Mouse (Mus musculus) midbrain, embryonic 16.5 days (tissue): ENCODE measurements around the gene Aff1. TPM values are rescaled to one million over a fixed set of nuclear protein-coding genes. Genes with fewer than 3 reads are reported as not detected.

Source experiments
- ATAC-seq: fragments of 200-750 bp; cut with Nextera tagmentation; 2 replicates; pipeline ENCODE4 v1.8.0; 2017; ENCODE audit warnings: moderate TSS enrichment
- H3K27ac ChIP-seq: fragments of 300-500 bp; sonication (generic); 2 replicates; pipeline ENCODE4 v1.5.1; 2014; ENCODE audit warnings: mild to moderate bottlenecking, low read length, mixed read lengths
- H3K27me3 ChIP-seq: fragments of 300-500 bp; sonication (generic); 2 replicates; pipeline ENCODE4 v1.6.1; 2014; ENCODE audit warnings: low read depth, low read length, mixed read lengths; ENCODE audit not compliant: control insufficient read depth, insufficient read depth
- H3K36me3 ChIP-seq: fragments of 300-500 bp; sonication (generic); 2 replicates; pipeline ENCODE4 v1.6.1; 2014; ENCODE audit warnings: mild to moderate bottlenecking, low read length, moderate library complexity, mixed read lengths; ENCODE audit not compliant: control insufficient read depth, insufficient read depth
- H3K4me1 ChIP-seq: fragments of 300-500 bp; sonication (generic); 2 replicates; pipeline ENCODE4 v1.6.1; 2014; ENCODE audit warnings: mild to moderate bottlenecking, low read length, mixed read lengths; ENCODE audit not compliant: control insufficient read depth, insufficient read depth
- H3K4me2 ChIP-seq: fragments of 300-500 bp; sonication (generic); 2 replicates; pipeline ENCODE4 v1.6.1; 2014; ENCODE audit warnings: mild to moderate bottlenecking, low read length, mixed read lengths
- H3K4me3 ChIP-seq: fragments of 300-500 bp; sonication (generic); 2 replicates; pipeline ENCODE4 v1.5.1; 2014; ENCODE audit warnings: low read depth, mild to moderate bottlenecking, low read length, moderate library complexity, mixed read lengths
- H3K9ac ChIP-seq: fragments of 300-500 bp; sonication (generic); 2 replicates; pipeline ENCODE4 v1.6.1; 2014; ENCODE audit warnings: low read depth, low read length, mixed read lengths
- H3K9me3 ChIP-seq: fragments of 300-500 bp; sonication (generic); replicated peaks from 2 replicates; pipeline ENCODE4 v1.6.1; 2014; ENCODE audit warnings: mild to moderate bottlenecking, low read length, mixed read lengths; ENCODE audit not compliant: control insufficient read depth, poor library complexity, severe bottlenecking
- WGBS: fragments of 180-500 bp; shearing (Covaris S2); extraction: QIAGEN DNeasy Blood & Tissue Kit; methylation state at CpG from one replicate; pipeline ENCODE4 v1.1.7; 2014; 5-methylcytosine and 5-hydroxymethylcytosine counted together
- polyA plus RNA-seq: library from polyadenylated mRNA; unstranded; fragments of >200 nt; fragmentation: Nextera tagmentation; extraction: Ambion mirVana; gene quantifications from 2 replicates; pipeline ENCODE4 v1.2.1, GENCODE M21; 2015

Aff1 gene
- polyA plus RNA-seq, 1 experiment from 2014 or later = 1.2 TPM

DNA sequence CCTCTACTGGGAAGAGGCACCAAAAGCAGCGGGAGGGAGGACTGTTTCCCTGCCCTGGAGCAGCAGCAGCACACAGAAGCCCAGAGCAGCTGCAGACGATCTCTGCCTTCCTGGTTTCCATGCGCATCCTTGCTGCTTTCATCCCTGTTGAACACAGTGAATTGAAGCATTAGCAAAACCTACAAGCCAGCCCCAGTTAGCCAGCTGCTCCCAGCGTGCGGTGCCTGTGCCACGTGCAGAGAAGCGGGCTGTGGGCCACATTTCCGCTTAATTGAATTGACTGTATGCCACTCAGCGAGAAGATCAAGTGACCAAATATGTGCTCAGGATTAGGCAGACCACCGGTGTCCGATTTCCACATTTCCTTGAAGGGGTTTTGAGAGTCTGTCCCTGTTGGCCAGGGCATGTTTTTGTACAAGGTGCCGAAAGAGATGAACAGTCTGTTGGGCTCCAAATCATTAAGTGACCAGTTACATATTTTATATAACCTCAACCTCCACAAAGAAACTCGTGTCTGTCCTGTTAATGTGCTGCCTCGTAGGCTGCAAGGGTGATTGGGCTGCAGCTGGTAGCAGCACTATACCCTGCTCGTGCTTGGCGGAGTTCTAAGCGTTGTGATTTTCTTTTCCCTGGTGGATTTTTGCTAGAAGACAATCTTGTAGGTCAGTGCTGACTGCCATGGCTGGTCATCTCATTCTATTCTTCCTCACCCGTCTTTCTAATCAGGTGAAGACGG, 153.4 kb downstream of the Aff1 start:
- H3K4me2 ChIP-seq = no peak overlapping the region
- H3K27ac ChIP-seq = no peak overlapping the region
- WGBS = 34% methylated on average over 19 of the region's 19 CpGs

GRCm38 (mm10) chr5:103846154-103846551, 154.0 kb downstream of the Aff1 start:
- H3K27me3 ChIP-seq = no peaks in the 10 kb centered on the region
- ATAC-seq = no peak; the same call in 1 of the 2 replicates
- H3K4me1 ChIP-seq = peaks cover 9% of the 10 kb centered on the region; the same call in 1 of the 2 replicates
- H3K4me3 ChIP-seq = no peak overlapping the region
- H3K27ac ChIP-seq = no peak overlapping the region
- WGBS = 83% methylated on average over 10 of the region's 10 CpGs
- no peak overlapping the region for H3K4me2 ChIP-seq
- no peaks in the 10 kb centered on the region for H3K9me3 ChIP-seq
- H3K9ac ChIP-seq = no peak overlapping the region
- no peaks in the 10 kb centered on the region for H3K36me3 ChIP-seq

More for the DNA sequence above, 153.4 kb downstream of the Aff1 start:
- Histone ChIP-seq H3K27me3 (no peaks in the 10 kb centered on the region), H3K4me3 (no peak overlapping the region), H3K36me3 (no peaks in the 10 kb centered on the region), H3K9ac (no peak overlapping the region), H3K9me3 (no peaks in the 10 kb centered on the region), H3K4me1 (peaks cover 9% of the 10 kb centered on the region; the same call in 1 of the 2 replicates)
- ATAC-seq = peak; percentile 61

DNA sequence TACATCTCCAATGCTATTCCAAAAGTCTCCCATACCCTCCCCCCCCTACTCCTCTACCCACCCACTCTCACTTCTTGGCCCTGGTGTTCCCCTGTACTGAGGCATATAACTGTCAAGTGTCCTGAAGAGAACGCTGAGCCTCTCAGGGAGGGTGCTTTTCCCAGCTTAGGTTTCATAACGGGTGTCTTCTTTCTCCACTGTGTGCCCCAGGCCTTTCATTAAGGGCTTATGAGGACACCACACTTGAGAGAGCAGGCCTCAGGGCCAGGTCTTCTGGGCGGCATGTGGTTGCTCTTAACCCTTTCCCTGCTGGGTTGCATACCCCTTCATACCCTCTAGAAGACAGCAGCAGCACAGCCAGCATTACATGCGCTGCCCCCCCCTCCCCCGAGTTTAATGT, 154.4 kb downstream of the Aff1 start:
- H3K36me3 ChIP-seq = no peaks in the 10 kb centered on the region
- no peaks in the 10 kb centered on the region for H3K9me3 ChIP-seq
- H3K27me3 ChIP-seq = no peaks in the 10 kb centered on the region
- ATAC-seq = no peak
- 48% methylated on average over 5 of the region's 5 CpGs for WGBS
- H3K4me1 ChIP-seq = peaks cover 9% of the 10 kb centered on the region; the same call in 1 of the 2 replicates
- no peak overlapping the region for H3K27ac ChIP-seq
- no peak overlapping the region for H3K4me2 ChIP-seq
- no peak overlapping the region for H3K4me3 ChIP-seq
- no peak overlapping the region for H3K9ac ChIP-seq

- Histone ChIP-seq H3K4me1 (peaks cover 9% of the 10 kb centered on the region; the same call in 1 of the 2 replicates), H3K4me2 (no peak overlapping the region), H3K9me3 (no peaks in the 10 kb centered on the region), H3K27ac (no peak overlapping the region), H3K27me3 (no peaks in the 10 kb centered on the region), H3K9ac (no peak overlapping the region), H3K36me3 (no peaks in the 10 kb centered on the region), H3K4me3 (no peak overlapping the region)
- ATAC-seq = no peak
- WGBS = 90% methylated on average over 8 of the region's 8 CpGs
Measured at GRCm38 (mm10) chr5:103848546-103848945, 156.4 kb downstream of the Aff1 start.

DNA sequence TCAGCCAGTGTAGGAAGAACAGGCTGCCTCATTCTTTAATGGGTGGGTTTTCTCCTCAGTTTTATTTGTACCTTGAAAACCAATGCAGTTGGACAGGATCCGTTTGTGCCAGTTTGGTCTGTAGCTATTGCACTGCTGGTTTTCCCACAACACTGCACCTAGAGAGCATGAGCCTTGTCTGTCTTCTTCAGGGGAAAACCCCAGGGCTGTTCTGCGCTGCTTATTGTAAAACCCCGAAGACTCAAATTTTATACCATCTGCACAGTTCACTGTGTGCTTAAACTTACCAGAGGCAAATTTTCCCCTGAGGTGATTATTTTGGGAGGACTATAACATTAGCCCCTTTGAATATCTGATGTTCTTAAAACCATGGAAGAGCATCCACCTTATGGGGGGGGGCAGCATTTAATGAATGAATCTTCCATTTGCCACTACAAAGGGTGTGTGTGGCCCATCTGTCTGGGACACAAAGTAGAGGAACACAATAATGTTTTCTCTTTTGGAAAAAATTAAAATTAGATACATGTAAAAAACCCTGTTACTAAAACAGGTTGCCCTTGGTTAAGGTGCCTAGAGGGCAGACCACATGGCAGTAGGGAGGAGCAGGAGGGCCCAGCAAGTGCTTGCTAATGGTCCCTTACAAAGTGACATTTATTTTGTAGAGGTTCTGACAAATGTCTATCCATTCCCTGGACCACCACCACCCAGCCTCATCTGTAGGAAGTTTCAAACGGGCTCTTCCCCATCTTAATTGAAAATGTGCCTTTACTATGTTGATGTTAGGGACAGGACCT, 160.8 kb downstream of the Aff1 start:
- Histone ChIP-seq H3K4me2 (no peak overlapping the region), H3K4me3 (no peak overlapping the region), H3K9ac (no peak overlapping the region), H3K27me3 (no peaks in the 10 kb centered on the region), H3K4me1 (peaks cover 7% of the 10 kb centered on the region), H3K9me3 (no peaks in the 10 kb centered on the region), H3K36me3 (no peaks in the 10 kb centered on the region), H3K27ac (no peak overlapping the region)
- no peak for ATAC-seq
- 79% methylated on average over 4 of the region's 4 CpGs for WGBS

- Histone ChIP-seq H3K4me1 (peaks cover 7% of the 10 kb centered on the region), H3K9ac (0 out of 2 replicates have a peak overlapping the region, but pooled peaks have one; percentile 26), H3K27ac (peak overlapping the region; percentile 56; the same call in 1 of the 2 replicates), H3K36me3 (no peaks in the 10 kb centered on the region), H3K4me2 (peak overlapping the region; percentile 15; the same call in 1 of the 2 replicates), H3K9me3 (no peaks in the 10 kb centered on the region), H3K4me3 (no peak overlapping the region), H3K27me3 (no peaks in the 10 kb centered on the region)
- WGBS = 52% methylated on average over 17 of the region's 17 CpGs
- peak; percentile 78 for ATAC-seq
Measured at GRCm38 (mm10) chr5:103854041-103854806, 162.1 kb downstream of the Aff1 start.

DNA sequence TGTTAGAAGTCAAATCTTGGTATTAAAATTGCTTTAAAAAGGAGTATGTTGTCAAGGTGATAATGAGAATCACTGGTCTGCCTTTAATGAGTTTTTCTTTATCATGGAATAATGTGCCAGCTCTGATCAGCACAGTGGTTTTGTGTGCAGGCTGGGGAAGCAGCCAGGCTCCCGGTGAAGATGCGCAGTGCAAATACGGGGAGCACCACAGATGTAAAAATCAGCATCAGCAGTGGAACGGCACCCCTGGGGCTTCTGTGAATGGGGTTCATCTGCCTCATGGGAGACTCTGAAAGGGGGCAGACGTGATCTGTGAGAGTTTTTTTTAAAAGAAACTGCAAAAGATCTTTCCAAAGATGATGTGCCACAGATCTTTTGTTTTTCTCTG, 162.6 kb downstream of the Aff1 start:
- Histone ChIP-seq H3K36me3 (no peaks in the 10 kb centered on the region), H3K27me3 (no peaks in the 10 kb centered on the region), H3K4me1 (peaks cover 7% of the 10 kb centered on the region), H3K27ac (0 out of 2 replicates have a peak overlapping the region, but pooled peaks have one; percentile 14), H3K9ac (0 out of 2 replicates have a peak overlapping the region, but pooled peaks have one; percentile 27), H3K9me3 (no peaks in the 10 kb centered on the region), H3K4me3 (no peak overlapping the region), H3K4me2 (no peak overlapping the region)
- WGBS = 41% methylated on average over 5 of the region's 5 CpGs
- no peak for ATAC-seq

DNA sequence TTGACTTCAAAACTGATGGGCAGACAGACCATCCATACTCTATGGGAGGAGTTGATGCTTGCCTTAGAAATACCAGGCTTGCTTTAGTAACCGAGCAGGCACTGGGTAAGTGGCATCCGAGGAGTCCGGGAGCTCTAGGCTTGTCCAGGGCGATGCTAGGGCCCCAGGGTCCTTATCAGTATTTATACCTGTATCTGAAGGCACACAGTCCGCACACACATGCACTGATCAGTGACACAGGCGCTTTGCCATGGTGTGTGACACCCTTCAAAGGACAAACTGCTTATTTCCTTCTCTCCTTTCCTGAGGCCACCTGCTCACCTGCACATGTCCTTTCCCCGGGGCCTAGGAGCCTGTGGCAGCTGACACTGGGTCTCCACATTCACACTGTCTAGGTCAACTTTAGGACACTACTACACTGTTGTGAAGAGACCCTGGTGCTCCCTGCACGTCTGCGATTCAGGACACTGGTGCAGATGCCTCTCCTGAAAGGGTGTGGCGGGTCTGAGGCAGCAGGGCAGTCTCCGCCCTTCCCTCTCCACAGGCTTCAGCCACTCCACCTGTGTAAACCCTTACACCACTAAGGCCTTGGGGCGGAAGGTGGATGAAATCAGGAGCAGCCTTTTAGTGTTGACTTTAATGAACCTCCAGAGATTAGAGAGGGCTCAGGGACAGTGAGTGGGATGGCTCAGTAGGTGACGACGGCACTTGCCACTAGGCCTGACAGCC, 163.5 kb downstream of the Aff1 start:
- H3K9ac ChIP-seq = peak overlapping the region; percentile 28; the same call in 1 of the 2 replicates
- ATAC-seq = peak; percentile 55; the same call in 1 of the 2 replicates
- no peaks in the 10 kb centered on the region for H3K27me3 ChIP-seq
- H3K27ac ChIP-seq = no peak overlapping the region
- no peaks in the 10 kb centered on the region for H3K9me3 ChIP-seq
- peaks cover 7% of the 10 kb centered on the region for H3K4me1 ChIP-seq
- H3K4me3 ChIP-seq = no peak overlapping the region
- no peak overlapping the region for H3K4me2 ChIP-seq
- WGBS = 85% methylated on average over 14 of the region's 14 CpGs
- no peaks in the 10 kb centered on the region for H3K36me3 ChIP-seq
